Mouse (Mus musculus) kidney, adult 2 months (tissue): ENCODE results near the gene Rnf213.

ENCODE experiments used
- CTCF ChIP-seq: fragments of 200-500 bp; conservative IDR thresholded peaks from 2 replicates; pipeline ENCODE4 v1.5.1; 2011; ENCODE audit warnings: low read depth, mild to moderate bottlenecking, control low read depth, low read length, moderate library complexity, mixed read lengths; ENCODE audit not compliant: insufficient read depth, insufficient read length
- POLR2A ChIP-seq: fragments of 200-500 bp; IDR thresholded peaks from one replicate; pipeline ENCODE4 v1.6.1; 2011; ENCODE audit warnings: low read depth, low read length, control low read depth

DNA sequence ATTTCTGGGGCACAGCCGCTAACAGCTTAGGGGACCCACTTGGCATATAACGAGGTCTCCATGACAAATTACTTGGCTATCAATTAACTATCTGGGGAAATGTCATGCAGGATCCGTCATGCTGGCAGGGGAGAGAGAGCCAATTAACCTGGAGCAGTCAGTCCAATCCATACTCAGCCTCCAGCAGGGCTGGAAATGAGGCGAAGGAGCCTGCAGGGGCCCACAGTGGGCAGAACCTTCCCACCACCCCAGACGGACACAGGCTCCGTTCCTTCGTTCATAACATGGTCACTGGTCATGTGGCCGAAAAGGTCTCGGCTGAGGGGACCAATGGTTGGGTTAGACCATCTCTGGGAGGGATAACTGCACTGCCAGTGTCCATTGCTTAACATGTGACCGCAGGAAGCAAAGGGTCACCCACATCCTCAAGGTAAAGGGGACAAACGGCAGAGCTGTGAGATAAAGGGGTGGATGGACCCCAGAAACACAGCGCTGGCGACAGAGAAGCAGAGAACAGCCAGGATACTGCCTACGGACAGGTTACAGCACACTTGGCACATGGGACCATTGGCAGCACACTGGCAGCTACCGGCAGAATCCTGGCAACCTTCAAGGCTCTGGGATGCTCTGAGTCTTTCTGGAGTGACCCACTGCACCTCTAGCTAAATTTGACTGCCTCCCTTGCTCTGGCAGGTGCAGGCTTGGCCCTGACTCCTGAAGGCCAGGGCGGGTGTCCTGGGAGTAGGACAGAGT, 121.4 kb downstream of the Rnf213 start:
- TF ChIP-seq POLR2A (no peak), CTCF (no peak)
